Mouse (Mus musculus) right cerebral cortex, postnatal 4 days (tissue): Measurements from ENCODE around the gene Phf2.
"Not testable (repeated sequence)": the region's sequence is repeated elsewhere in the genome, so short reads cannot be mapped to it uniquely, and the experiment has no call there.

Experiments
- DNase-seq: peaks from one replicate; pipeline ENCODE4 v3.0.0-alpha.2; 2022

Gene Phf2

DNA sequence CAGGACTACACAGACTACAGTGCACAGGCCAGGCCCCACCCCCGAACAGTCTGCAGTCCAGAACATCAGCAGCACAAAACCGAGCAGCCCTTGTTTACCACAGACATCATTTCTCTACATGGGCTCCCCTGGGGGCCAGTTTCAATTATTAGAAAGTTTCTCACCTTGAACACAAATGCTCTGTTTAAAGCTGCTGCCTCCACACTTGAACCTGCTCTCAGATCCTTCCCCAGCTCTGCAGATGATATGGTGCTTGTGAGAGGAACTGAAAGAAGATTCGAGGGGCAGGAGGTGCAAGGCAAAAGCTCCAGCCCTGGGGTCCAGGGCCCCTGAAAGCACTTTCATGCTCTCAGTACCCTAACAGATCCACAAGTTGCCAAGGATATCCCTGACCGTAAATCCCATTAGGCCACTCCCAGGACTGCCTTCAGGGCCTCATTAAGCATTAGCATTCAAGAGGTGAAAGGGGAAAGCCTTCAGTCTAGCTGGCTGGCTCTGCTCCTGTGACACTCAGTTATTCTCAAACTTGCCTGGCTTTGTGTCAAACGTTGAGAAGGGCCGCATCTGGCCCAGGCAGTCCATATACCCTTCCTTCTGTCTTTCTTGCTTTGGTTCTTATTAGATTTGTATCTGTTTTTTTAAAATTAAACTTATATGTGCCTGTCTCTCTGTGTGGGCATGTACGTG is 13.5 kb downstream of the Phf2 start:
- no peak for DNase-seq

DNA sequence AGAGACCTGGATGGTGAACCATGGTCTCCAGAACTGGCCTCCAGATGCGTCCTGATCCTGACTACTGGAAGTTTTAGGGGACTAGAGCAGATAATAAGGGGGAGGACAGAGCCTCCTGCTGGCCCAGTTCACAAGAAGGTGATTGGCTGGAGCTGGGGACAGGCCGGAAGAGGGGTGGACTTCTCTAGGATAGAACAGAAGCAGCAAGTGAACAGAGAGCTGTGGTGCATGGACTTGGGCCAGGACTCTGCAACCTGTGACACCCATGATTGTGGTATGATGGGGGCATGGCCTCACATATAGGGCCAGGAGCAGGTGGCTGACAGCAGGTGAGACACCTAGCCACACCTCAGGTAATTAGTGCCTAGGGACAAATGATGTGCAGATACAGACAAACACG is 17.0 kb downstream of the Phf2 start:
- DNase-seq = no peak

GRCm38 (mm10) chr13:48853475-48853874 is 17.4 kb downstream of the Phf2 start:
- no peak for DNase-seq

- no peak for DNase-seq
Measured at GRCm38 (mm10) chr13:48852859-48853258, 18.1 kb downstream of the Phf2 start.

DNA sequence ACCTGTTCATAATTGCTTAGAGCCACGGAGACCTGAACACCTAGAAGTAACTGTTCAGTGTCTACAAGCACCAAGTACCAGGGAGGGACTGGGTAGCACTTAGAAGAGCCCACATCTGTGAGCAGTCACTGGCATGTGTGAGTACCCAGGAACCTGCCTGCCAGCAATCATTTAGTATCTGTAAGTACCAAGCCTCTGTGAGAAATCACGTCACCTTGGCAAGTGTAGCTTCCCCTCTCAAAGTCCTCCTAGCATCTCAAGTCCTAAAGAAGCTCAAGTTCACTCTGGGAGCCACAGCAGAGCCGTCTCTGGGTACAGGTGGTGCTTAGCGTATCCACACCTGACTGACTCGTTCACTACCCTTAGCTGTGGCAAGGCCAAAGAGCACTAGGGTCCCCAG is 19.2 kb downstream of the Phf2 start:
- DNase-seq = no peak

GRCm38 (mm10) chr13:48850771-48851170 is 20.1 kb downstream of the Phf2 start:
- no peak for DNase-seq

- no peak for DNase-seq
Measured at GRCm38 (mm10) chr13:48850326-48850725, 20.6 kb downstream of the Phf2 start.

- DNase-seq = peak; percentile 49
Measured at GRCm38 (mm10) chr13:48849155-48849554, 21.8 kb downstream of the Phf2 start.

- DNase-seq = no peak
Measured at GRCm38 (mm10) chr13:48845308-48845707, 25.6 kb downstream of the Phf2 start.

DNA sequence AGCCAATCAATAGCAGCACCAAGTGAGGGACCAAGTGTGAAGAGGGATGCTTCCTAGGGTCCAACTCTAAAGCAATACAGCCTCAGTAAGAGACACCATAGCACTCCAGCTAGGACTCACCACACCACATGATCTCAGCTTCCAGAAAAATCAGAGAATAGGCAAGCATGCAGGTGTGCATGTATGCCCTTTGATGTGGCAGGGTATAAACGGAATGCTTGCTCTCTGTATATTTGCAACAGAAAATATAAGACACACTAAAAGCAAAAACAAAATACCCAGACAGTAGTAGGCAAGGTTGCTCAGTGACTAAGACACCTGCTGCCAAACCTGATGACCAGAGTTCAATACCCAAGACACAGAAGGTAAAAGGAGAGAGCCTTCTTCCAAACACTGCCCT is 27.4 kb downstream of the Phf2 start:
- DNase-seq = no peak

- no peak for DNase-seq
Measured at GRCm38 (mm10) chr13:48841905-48842592, 28.9 kb downstream of the Phf2 start.

- no peak for DNase-seq
Measured at GRCm38 (mm10) chr13:48838284-48838683, 32.6 kb downstream of the Phf2 start.

- DNase-seq = no peak
Measured at GRCm38 (mm10) chr13:48837537-48837936, 33.4 kb downstream of the Phf2 start.

DNA sequence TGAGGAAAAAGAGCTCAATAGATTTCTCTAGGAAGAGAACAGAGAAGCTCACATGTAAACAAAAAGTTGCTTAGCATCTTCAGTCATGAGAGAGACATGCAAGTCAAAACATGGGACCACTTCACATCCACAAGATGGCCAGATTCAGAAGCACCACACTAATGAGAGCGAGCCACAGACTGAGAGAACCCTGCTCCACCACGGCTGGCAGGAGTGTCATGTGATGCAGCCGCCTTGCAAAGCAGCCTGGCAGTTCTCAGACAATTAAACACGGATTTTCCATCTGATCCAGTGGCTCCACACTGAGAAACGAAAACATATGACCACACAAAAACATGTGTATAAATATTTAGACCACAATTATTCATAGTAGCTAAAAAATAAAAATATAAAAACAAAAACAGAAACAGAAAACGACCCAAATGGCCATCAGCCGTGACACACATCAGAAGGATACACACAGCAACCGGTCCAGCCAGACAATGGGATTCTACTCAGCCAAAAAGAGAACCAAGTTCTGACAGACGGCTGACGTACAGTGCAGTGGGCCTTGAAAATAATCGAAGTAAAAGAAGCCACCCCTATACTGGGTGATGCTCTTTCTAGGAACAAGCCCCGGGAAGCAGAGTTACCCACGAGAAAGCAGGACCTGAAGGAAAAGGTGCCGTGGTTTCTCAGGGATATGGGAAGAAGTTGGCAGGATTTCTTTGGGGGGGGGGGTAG is 40.2 kb downstream of the Phf2 start:
- peak; percentile 37 for DNase-seq

DNA sequence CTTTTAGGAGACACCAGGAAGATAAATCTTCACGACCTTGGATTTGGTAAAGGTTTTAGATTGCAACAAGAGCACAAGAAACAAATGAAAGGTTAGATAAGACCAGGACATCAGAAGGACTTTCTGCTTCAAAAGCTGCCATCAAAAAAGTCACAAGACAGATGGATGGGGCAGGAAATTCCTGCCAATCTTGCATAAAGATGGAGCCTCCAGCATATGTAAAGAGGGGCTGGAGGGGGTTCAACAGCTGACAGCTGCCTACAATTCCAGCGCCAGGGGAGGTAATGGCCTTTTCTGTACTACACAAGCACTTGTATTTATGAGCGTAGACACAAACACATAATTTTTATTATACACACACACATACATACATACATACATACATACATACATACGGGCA is 41.1 kb downstream of the Phf2 start:
- DNase-seq = no peak

GRCm38 (mm10) chr13:48822871-48823270 is 48.0 kb downstream of the Phf2 start:
- DNase-seq = no peak

GRCm38 (mm10) chr13:48822288-48822687 is 48.6 kb downstream of the Phf2 start:
- DNase-seq = no peak

- no peak for DNase-seq
Measured at GRCm38 (mm10) chr13:48819131-48819530, 51.8 kb downstream of the Phf2 start.

GRCm38 (mm10) chr13:48814406-48814805 is 56.5 kb downstream of the Phf2 start:
- no peak for DNase-seq

DNA sequence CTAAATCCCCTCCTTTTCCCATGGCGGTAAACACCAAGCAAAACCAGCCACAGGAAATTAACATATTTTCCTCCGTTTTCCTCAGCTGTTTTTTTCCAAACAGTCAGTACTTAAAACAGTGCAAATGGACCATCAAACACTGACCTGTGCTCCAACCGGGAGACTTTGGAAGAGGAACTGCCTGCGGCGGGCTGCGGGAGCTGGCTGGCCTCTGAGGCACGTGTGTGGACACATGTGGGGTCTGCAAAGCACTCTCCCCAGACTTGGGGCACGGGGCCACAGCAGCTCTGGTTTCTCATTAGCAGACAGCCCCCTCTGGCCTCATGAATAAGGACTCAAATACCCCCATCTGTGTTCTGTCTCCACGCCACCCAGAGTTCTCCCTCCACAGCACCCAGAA is 59.9 kb downstream of the Phf2 start:
- DNase-seq = no peak

DNA sequence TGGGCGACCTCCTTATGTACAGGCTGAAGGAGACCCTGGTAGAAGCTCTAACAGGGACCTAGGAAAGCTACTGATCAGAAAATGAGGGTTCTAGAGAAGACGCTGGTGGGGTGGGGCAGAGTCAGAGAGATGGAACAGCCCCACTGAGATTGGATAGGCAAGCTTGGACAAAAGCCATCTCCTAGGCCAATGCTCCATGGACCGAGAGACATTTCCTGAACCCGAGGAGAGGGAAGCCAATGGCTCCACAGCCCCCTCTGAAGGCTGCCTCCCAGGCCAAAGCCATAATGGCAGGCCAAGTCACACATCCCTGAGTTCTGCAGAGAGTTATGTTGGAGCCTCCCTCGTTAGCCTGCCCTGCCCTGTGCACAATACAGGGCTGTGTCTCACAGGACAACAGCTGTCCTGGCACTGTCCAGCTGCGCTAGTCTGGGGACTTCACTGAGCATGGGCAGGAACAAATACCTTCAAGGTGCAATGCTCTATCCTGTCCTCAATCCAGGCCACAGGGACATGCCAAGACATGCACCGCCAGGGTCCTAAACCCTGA is 60.6 kb downstream of the Phf2 start:
- no peak for DNase-seq

DNA sequence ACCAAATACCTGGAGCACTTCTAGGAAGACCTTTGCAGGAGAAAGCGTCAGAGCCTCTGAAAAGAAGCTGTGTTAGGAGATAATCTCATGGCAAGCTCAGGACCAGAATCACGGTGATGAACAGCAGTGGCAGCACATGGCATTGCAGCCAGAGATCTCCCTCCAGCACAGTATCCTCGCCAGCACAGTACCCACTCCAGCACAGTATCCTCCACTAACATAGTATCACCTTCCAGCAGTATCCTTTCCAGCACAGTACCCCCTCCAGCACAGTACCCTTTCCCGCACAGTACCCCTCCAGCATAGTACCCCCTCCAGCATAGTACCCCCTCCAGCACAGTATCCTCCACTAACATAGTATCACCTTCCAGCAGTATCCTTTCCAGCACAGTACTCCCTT is 61.3 kb downstream of the Phf2 start:
- not testable (repeated sequence) for DNase-seq

- DNase-seq = peak; percentile 64
Measured at GRCm38 (mm10) chr13:48807481-48808031, 63.4 kb downstream of the Phf2 start.
